Mouse (Mus musculus) liver, embryonic 16.5 days (tissue): ENCODE measurements at regions not wholly inside any gene's neighbourhood (a gene's known extent, or its start where the extent isn't known, plus 50 kb on each side); places are given as distances from the start of the nearest gene placed in this dataset.

Experiments
- ATAC-seq: fragments of 200-750 bp; cut with Nextera tagmentation; 2 replicates; pipeline ENCODE4 v1.8.0; 2017; ENCODE audit warnings: low read depth, mild to moderate bottlenecking, moderate number of reproducible peaks, moderate library complexity
- H3K27ac ChIP-seq: fragments of 300-500 bp; sonication (generic); 2 replicates; pipeline ENCODE4 v1.5.1; 2014; ENCODE audit warnings: mild to moderate bottlenecking, low read length
- H3K27me3 ChIP-seq: fragments of 300-500 bp; sonication (generic); 2 replicates; pipeline ENCODE4 v1.6.1; 2014; ENCODE audit warnings: low read depth, low read length, mixed read lengths; ENCODE audit not compliant: control insufficient read depth, insufficient read depth
- H3K36me3 ChIP-seq: fragments of 300-500 bp; sonication (generic); 2 replicates; pipeline ENCODE4 v1.6.1; 2014; ENCODE audit warnings: mild to moderate bottlenecking; ENCODE audit not compliant: control insufficient read depth, insufficient read depth
- H3K4me1 ChIP-seq: fragments of 300-500 bp; sonication (generic); 2 replicates; pipeline ENCODE4 v1.6.1; 2014; ENCODE audit warnings: low read depth, low read length, mixed read lengths; ENCODE audit not compliant: control insufficient read depth
- H3K4me2 ChIP-seq: fragments of 300-500 bp; sonication (generic); 2 replicates; pipeline ENCODE4 v1.6.1; 2014; ENCODE audit warnings: low read depth, low read length, mixed read lengths
- H3K4me3 ChIP-seq: fragments of 300-500 bp; sonication (generic); 2 replicates; pipeline ENCODE4 v1.5.1; 2014; ENCODE audit warnings: low read depth, mild to moderate bottlenecking, low read length
- H3K9ac ChIP-seq: fragments of 300-500 bp; sonication (generic); 2 replicates; pipeline ENCODE4 v1.6.1; 2014; ENCODE audit warnings: low read depth, low read length
- H3K9me3 ChIP-seq: fragments of 300-500 bp; sonication (generic); replicated peaks from 2 replicates; pipeline ENCODE4 v1.6.1; 2016; ENCODE audit warnings: low read length; ENCODE audit not compliant: control insufficient read depth
- WGBS: fragments of 180-500 bp; shearing (Covaris S2); extraction: QIAGEN DNeasy Blood & Tissue Kit; methylation state at CpG from one replicate; pipeline ENCODE4 v1.1.7; 2014; ENCODE audit not compliant: insufficient replicate concordance; 5-methylcytosine and 5-hydroxymethylcytosine counted together

GRCm38 (mm10) chr6:95179993-95180392 lies 63.0 kb downstream of the Kbtbd8 start:
- peak; percentile 73 for ATAC-seq

GRCm38 (mm10) chr6:95182238-95182637 lies 65.2 kb downstream of the Kbtbd8 start:
- no peaks in the 10 kb centered on the region for H3K36me3 ChIP-seq
- H3K4me2 ChIP-seq, result no peak overlapping the region
- H3K4me1 ChIP-seq, result no peaks in the 10 kb centered on the region
- H3K27ac ChIP-seq, result no peak overlapping the region
- H3K9ac ChIP-seq, result no peak overlapping the region
- no peak for ATAC-seq
- no peaks in the 10 kb centered on the region for H3K9me3 ChIP-seq
- H3K27me3 ChIP-seq, result no peaks in the 10 kb centered on the region
- H3K4me3 ChIP-seq, result no peak overlapping the region
- WGBS, result 24% methylated on average over 1 of the region's 1 CpGs

More at GRCm38 (mm10) chr6:95179993-95180392, 63.0 kb downstream of the Kbtbd8 start:
- Histone ChIP-seq H3K9me3 (no peaks in the 10 kb centered on the region), H3K27ac (no peak overlapping the region), H3K4me1 (no peaks in the 10 kb centered on the region), H3K9ac (no peak overlapping the region), H3K27me3 (no peaks in the 10 kb centered on the region), H3K36me3 (no peaks in the 10 kb centered on the region), H3K4me3 (no peak overlapping the region), H3K4me2 (no peak overlapping the region)
- 50% methylated on average over 2 of the region's 2 CpGs for WGBS

- ATAC-seq, result no peak
- no peaks in the 10 kb centered on the region for H3K9me3 ChIP-seq
- no peaks in the 10 kb centered on the region for H3K27me3 ChIP-seq
- no peak overlapping the region for H3K4me3 ChIP-seq
- no peak overlapping the region for H3K4me2 ChIP-seq
- H3K9ac ChIP-seq, result no peak overlapping the region
- WGBS, result 41% methylated on average over 7 of the region's 7 CpGs
- H3K36me3 ChIP-seq, result no peaks in the 10 kb centered on the region
- H3K27ac ChIP-seq, result no peak overlapping the region
- no peaks in the 10 kb centered on the region for H3K4me1 ChIP-seq
These were observed 68.3 kb downstream of the Kbtbd8 start for GRCm38 (mm10) chr6:95185074-95185931.

GRCm38 (mm10) chr6:95196631-95197030 lies 79.6 kb downstream of the Kbtbd8 start:
- no peaks in the 10 kb centered on the region for H3K27me3 ChIP-seq
- no peak overlapping the region for H3K4me2 ChIP-seq
- no peak overlapping the region for H3K4me3 ChIP-seq
- no peak overlapping the region for H3K9ac ChIP-seq
- no peaks in the 10 kb centered on the region for H3K36me3 ChIP-seq
- H3K4me1 ChIP-seq, result no peaks in the 10 kb centered on the region
- no peak for ATAC-seq
- H3K9me3 ChIP-seq, result no peaks in the 10 kb centered on the region
- 58% methylated on average over 2 of the region's 2 CpGs for WGBS
- no peak overlapping the region for H3K27ac ChIP-seq

- Histone ChIP-seq H3K27me3 (no peaks in the 10 kb centered on the region), H3K4me3 (no peak overlapping the region), H3K36me3 (no peaks in the 10 kb centered on the region), H3K4me2 (no peak overlapping the region), H3K9me3 (no peaks in the 10 kb centered on the region), H3K4me1 (no peaks in the 10 kb centered on the region), H3K9ac (no peak overlapping the region), H3K27ac (no peak overlapping the region)
- no peak for ATAC-seq
- 64% methylated on average over 6 of the region's 6 CpGs for WGBS
These were observed 81.6 kb downstream of the Kbtbd8 start for GRCm38 (mm10) chr6:95198611-95199010.

- H3K27me3 ChIP-seq, result no peaks in the 10 kb centered on the region
- no peaks in the 10 kb centered on the region for H3K4me1 ChIP-seq
- 57% methylated on average over 6 of the region's 6 CpGs for WGBS
- H3K36me3 ChIP-seq, result no peaks in the 10 kb centered on the region
- H3K9ac ChIP-seq, result no peak overlapping the region
- ATAC-seq, result no peak
- no peak overlapping the region for H3K4me3 ChIP-seq
- no peak overlapping the region for H3K27ac ChIP-seq
- no peaks in the 10 kb centered on the region for H3K9me3 ChIP-seq
- H3K4me2 ChIP-seq, result no peak overlapping the region
These were observed 85.3 kb downstream of the Kbtbd8 start for GRCm38 (mm10) chr6:95202291-95202790.

- Histone ChIP-seq H3K27me3 (no peaks in the 10 kb centered on the region), H3K4me3 (no peak overlapping the region), H3K9ac (no peak overlapping the region), H3K9me3 (no peaks in the 10 kb centered on the region), H3K4me1 (no peaks in the 10 kb centered on the region), H3K4me2 (no peak overlapping the region), H3K36me3 (no peaks in the 10 kb centered on the region), H3K27ac (no peak overlapping the region)
- 81% methylated on average over 9 of the region's 9 CpGs for WGBS
- no peak for ATAC-seq
These were observed 85.9 kb downstream of the Kbtbd8 start for GRCm38 (mm10) chr6:95202978-95203377.

GRCm38 (mm10) chr6:95204231-95204630 lies 87.2 kb downstream of the Kbtbd8 start:
- Histone ChIP-seq H3K4me1 (no peaks in the 10 kb centered on the region), H3K27ac (no peak overlapping the region), H3K4me2 (no peak overlapping the region), H3K9me3 (no peaks in the 10 kb centered on the region), H3K4me3 (no peak overlapping the region), H3K9ac (no peak overlapping the region), H3K27me3 (no peaks in the 10 kb centered on the region), H3K36me3 (no peaks in the 10 kb centered on the region)
- no peak for ATAC-seq
- WGBS, result 31% methylated on average over 3 of the region's 3 CpGs

GRCm38 (mm10) chr6:95207063-95207462 lies 90.0 kb downstream of the Kbtbd8 start:
- Histone ChIP-seq H3K27me3 (no peaks in the 10 kb centered on the region), H3K9ac (no peak overlapping the region), H3K27ac (no peak overlapping the region), H3K4me2 (no peak overlapping the region), H3K9me3 (no peaks in the 10 kb centered on the region), H3K4me1 (no peaks in the 10 kb centered on the region), H3K36me3 (no peaks in the 10 kb centered on the region), H3K4me3 (no peak overlapping the region)
- no peak for ATAC-seq
- WGBS, result 32% methylated on average over 2 of the region's 2 CpGs
